Mouse (Mus musculus): ENCODE data around the gene Ccnb3.
"Not testable (repeated sequence)": the region's sequence is repeated elsewhere in the genome, so short reads cannot be mapped to it uniquely, and the experiment has no call there.

Ccnb3 gene

GRCm38 (mm10) chrX:7041519-7041918 is at the start of gene Ccnb3:
Gene Ccnb3, minus strand, starts transcription at chrX:7041619.
- no peak for DNase-seq

- DNase-seq = no peak
Measured at GRCm38 (mm10) chrX:7090323-7090722, 48.9 kb upstream of the Ccnb3 start.

GRCm38 (mm10) chrX:7085878-7086277 is 44.5 kb upstream of the Ccnb3 start:
- DNase-seq = no peak

GRCm38 (mm10) chrX:7079820-7080429 is 38.5 kb upstream of the Ccnb3 start:
- no peak for DNase-seq

GRCm38 (mm10) chrX:7068002-7068401 is 26.6 kb upstream of the Ccnb3 start:
- no peak for DNase-seq

GRCm38 (mm10) chrX:7067219-7067618 is 25.8 kb upstream of the Ccnb3 start, which contains the start of gene Akap4:
Gene Akap4, plus strand, starts transcription at chrX:7067519.
- DNase-seq = no peak

- DNase-seq = no peak
Measured at GRCm38 (mm10) chrX:7064109-7064508, 22.7 kb upstream of the Ccnb3 start.

- DNase-seq = no peak
Measured at GRCm38 (mm10) chrX:7057634-7058033, 16.2 kb upstream of the Ccnb3 start.

GRCm38 (mm10) chrX:7057056-7057455 is 15.6 kb upstream of the Ccnb3 start:
- DNase-seq = no peak

GRCm38 (mm10) chrX:6983916-6984315 is 57.5 kb downstream of the Ccnb3 start:
- DNase-seq = not testable (repeated sequence)

GRCm38 (mm10) chrX:6971956-6972355 is 69.5 kb downstream of the Ccnb3 start:
- DNase-seq = no peak

- DNase-seq = no peak
Measured at GRCm38 (mm10) chrX:6968598-6968997, 72.8 kb downstream of the Ccnb3 start.

Data from kidney, adult 11 months (tissue).